Mouse (Mus musculus): Measurements from ENCODE around the gene Il10.
"Not testable (repeated sequence)": the region's sequence is repeated elsewhere in the genome, so short reads cannot be mapped to it uniquely, and the experiment has no call there.

Il10 gene

DNA sequence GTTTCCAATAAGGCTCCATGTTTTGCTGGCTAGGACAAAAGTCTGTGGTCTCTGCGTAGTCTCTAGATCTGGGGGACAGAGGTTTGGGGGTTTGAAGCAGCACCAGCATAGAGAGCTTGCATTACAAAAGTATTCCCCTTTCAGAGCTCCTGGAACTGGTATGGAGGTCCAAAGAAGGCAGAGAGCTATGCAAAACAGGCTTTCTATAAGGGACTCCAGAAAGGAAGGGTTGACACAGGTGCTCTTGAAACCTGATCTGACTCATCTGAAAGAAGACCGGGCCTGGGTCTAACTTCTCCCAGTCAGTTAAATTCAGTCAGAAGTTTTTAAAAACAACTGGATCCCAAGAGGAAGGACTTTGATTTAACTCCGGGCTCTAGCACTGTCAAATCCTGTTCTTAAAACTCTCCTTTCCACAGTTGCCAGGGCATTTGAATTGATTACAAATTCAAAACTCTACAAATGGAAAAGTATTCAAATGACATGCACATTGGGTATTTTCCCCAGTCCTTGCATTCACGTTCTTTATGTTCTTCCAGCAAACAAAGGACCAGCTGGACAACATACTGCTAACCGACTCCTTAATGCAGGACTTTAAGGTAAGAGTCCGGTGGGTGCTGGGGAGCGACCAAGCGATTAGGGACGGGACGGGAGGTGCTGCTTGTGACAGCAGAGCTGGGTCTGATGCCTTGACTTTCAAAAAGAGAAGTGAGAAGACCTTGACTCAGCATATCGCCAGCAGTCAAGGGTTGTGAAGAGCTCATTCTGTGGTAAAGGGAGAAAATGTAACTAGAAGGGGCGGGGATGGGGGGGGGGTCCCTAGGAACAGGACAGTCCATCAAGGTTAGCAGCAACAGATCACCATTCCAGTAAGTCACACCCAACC is 1.0 kb downstream of the Il10 start:
- DNase-seq (ENCODE audit: low spot score in 2 of 2): no peak

DNA sequence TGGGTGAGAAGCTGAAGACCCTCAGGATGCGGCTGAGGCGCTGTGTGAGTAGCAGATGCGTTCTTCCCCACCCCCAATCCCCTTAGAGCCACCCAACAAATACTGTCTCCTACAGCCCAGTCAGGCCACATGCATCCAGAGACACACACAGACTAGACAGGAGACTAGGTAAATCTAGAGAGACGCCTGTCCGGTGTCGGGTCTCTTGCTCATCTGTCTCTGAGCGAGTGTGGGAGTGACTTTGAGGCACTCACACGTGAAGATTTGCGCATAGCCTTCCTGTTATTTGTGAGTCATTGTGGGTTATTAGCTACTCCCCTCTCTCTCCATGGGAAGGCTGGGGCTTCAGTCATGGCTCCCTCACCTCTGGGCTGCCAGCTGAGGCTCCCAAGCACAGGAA is 1.8 kb downstream of the Il10 start:
- DNase-seq (ENCODE audit: low spot score in 2 of 2): no peak

DNA sequence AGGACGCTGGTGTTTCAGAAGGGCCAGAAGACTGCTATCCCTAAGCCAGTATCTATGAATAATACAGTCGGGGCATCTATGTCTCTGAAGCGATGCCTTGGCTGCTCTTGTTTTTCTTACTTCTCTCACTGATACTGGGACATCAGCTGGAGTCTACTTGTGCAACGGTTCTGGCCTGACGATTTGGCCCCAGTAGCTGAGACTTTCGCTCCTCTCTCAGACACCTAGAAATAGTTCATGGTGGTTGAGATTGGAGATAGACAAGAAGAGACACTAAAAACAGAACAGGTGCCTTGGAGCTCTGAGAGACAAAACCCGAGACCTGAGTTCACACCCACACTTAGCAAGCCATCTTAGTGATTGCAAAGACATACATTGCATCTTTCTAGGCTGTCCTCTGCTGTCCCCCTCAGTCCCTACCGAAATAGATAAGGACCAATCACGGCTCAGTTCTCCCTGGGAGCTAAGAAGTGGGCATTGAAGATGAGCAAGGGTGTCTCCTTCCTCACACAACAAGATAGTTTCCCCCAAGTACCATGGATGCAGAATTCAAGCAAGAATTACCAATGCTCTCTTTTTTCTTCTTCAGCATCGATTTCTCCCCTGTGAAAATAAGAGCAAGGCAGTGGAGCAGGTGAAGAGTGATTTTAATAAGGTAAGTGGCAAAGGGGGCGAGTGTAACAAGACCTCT is 2.4 kb downstream of the Il10 start:
- DNase-seq (ENCODE audit: low spot score in 2 of 2): no peak

DNA sequence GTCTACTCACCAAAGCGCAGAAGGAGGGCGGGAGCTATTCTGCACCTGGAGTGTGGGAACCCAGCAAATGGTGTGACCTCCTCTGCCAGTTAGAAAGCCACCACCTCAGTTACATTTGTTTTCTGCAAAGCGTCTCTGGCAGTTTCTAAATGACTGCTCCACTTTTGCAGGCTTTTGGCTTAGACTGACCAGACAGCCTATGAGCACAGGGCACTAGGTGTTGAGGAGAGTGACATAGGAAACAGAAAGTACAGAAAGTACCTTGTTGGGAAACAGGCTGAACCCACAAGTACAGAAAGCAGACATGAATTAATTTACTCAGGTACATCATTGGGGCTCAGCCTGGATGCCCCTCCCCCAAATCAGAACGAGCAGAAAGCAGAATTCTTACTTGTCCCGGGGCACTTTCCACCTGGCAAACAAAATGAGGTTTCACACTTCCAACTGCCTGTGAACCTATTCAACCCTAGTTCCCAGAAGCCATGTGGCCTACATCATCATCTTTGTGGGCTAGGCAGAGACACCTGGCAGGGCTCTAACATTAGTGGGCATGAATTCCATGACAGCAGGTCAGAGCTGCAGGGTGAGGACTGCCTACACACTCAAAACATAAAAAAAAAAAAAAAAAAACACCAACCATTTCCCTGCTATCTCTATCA is 3.1 kb downstream of the Il10 start:
- no peak for DNase-seq (ENCODE audit: low spot score in 2 of 2)

DNA sequence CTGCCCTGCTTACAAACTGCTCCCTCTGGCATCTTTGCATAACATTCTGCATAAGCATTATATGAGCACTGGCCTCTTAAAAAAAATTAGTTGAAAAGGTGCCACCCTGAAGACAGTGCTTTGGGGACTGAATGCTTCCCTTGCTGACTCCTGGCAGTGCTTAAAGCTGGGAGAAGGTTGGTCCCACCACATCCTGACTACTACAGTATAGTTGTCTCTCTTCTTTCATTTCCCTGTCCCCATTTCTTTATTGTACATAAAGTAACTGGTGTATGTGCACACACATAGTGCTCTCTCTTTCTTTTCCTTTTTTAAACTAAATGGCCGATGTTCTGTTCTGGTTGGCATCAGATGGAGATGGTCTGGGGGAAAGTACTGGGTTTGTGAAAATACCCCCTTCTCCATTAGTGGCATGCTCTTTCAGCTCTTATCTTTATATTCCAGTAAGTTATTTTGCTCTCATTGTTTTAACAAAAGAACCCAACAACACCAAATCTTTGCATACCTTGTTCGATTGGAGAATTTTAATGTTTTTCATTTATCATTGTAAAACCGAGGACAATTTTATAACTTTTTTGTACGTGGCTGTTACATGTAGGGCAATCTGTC is 3.7 kb downstream of the Il10 start:
- DNase-seq (ENCODE audit: low spot score in 2 of 2): not testable (repeated sequence)

DNA sequence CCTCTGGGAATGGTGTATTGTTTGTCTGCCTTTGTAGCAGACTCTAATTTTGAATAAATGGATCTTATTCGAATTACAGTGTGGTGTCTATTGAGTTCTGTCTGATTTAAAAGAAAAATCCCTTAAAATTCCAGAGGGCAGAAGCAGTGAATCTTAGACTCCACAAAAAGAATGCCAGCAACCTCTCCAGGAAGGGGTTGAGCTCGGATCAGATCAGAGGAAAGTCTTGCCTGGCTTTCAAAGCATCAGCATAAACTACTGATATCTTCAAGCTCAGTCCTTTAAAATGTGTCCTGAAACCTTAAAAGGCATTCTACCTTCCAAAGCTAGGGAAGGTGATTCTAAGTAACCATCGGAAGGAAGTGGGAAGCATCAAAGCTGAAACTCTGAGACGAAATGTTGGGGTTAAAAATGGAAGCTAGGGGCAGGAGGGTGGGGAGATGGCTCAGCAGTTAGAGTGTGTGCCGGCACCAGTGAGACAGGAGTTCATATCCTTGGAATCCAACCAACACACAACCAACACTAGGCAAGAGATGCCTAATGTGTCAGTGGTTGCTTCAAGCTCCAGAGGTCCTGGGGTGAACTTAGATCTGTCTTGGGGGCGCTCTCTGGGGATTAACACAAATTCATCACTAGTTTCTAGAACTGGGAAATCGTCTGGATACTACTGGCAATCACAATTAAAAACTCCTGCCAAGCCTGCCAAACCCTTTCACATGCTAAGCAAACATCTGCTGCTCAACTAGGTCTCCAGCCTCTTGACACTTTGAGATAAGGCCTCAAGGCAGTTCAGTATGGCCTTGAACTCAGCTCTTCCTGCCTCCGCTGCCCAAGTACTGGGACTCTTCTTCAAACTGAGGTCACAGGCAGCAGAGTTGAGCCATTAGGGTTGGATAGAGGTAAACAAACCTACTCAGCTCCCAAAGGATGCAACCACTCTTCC is 5.5 kb downstream of the Il10 start:
- DNase-seq (ENCODE audit: low spot score in 2 of 2): no peak

DNA sequence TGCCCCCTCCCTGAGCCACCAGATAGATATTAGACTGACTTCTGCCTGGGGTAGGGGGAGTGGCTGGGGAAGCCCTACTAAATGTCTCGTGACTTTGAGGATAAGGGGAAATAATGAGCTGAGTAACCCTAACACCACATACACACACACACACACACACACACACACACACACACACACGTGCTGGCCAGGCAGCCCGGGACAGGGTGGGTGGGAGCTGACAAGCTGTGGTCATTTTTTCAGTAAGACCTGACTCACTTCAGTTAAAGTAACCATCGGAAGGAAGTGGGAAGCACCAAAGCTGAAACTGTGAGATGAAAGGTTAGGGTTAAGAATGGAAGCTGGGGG is 6.2 kb downstream of the Il10 start:
- DNase-seq (ENCODE audit: low spot score in 2 of 2): no peak

DNA sequence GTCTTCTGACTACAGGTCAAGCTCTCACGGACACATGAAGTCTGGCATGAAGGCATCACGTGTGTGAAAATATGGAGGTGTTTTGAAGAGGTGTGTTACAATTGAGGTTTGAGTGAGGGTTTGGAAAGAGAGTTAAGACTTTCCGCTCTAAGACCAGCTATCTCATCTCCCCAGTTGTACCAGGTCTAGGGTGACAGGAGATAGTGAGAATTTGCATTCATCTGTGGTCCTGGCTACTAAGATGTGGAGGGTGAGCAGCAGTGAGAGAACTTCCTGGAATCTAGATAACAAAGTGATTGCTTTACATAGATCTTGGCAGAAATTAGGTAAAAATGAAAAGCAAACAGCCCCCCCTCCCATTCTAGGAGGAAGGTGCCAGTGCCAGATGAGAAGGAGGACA is 9.6 kb downstream of the Il10 start:
- no peak for DNase-seq (ENCODE audit: low spot score in 2 of 2)

DNA sequence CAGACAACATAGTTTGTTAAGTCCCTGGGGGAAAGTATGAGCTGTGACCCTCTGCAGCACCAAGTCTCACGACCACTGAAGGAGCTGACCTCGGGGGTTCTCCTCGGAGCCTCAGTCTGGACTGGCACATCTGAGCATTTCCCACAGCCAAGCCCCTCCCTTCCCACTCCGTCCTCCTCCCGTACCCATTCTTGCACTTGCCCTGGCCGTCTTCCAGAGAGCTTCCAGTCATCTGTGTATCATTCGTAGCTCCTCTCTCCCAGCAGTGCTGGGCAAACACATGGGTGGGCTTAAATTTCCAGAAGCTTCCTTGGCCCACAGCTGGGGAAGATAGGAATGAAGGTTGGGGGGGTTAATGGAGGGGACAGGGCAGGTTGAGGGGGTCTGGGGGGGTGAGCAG is 10.6 kb downstream of the Il10 start:
- DNase-seq (ENCODE audit: low spot score in 2 of 2): no peak

DNA sequence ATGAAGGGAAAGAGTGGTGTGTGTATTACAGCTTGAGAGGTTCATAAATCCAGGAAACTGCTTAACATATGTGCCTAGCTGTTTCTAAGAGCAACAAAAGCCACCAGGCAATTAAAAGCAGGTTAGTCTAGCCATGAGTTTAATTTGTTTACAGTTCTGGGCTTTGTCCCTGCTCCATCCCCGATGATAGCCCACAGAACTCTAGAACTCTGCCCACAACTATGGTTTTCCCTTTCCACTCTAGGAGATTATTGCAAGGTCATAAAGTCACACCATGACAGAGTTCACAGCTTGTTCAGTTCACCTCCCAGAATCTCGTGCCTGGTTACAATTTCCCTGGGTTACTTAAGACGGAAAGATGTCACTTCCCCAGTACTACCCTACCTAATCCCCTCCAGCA is 11.6 kb downstream of the Il10 start:
- no peak for DNase-seq (ENCODE audit: low spot score in 2 of 2)

DNA sequence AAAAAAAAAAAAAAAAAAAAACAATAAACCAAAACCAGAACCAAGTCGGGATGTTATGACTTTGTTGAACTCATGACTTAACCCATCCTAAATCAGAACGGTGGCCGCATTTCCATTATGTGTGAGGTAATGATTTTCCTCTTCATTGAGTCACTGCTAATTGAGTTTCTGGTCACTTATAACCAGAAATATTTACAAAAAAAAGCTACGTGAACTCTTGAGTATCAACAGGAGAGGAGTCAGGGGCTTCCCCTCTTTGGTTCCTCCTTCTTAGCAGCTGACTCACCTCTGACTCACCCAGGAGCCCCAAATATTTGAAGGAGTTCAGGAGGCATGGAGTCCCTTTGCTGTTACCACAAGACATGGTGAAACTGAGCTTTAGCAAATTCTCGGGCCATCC is 18.4 kb downstream of the Il10 start:
- no peak for DNase-seq (ENCODE audit: low spot score in 2 of 2)

DNA sequence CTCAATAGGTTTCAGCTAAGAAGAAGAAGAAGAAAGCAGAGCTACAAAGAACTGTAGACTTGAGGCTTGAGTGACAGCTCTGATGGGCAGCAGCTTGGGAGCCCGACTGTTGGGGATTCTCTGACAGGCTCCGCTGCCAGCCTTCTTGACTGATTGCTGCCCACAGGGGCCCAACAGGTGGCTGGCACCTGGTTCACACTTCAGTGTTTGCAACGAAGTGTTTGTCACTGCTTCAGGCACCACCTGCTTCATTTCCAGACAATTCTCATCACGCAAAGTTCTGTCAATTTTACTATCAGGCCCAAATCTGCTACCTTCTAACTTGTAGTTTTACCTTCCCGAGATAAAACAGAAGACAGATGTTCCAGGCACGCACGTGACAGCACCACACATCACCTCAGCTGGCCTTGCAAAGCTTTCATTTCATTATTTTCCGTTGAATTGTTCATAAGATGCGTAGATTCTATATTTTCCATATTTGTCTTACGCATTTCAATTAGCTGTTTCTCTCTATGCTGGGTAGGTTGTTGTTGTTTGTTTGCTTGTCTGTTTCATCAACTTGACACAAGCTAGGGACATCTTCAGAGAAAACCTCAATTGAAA is 18.9 kb downstream of the Il10 start:
- DNase-seq (ENCODE audit: low spot score in 2 of 2): no peak

DNA sequence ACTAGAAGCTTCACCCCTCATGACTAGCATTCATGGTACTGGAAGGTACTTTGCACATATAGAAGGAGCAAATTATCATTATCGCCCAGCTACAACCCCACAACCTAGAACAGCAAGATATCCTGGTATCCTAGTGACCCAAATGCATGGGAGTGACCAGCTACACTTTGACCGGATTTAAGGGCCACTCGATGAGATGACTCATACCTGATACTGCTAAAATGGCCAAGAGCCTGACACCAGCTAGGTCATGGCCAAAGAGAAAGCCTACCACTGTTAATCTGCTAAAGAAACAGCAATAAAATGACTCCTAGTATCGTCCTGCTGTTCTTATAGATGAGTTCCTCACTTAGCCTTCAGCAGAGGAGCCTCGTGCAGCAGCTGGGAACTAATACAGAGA is 19.8 kb downstream of the Il10 start:
- no peak for DNase-seq (ENCODE audit: low spot score in 2 of 2)

DNA sequence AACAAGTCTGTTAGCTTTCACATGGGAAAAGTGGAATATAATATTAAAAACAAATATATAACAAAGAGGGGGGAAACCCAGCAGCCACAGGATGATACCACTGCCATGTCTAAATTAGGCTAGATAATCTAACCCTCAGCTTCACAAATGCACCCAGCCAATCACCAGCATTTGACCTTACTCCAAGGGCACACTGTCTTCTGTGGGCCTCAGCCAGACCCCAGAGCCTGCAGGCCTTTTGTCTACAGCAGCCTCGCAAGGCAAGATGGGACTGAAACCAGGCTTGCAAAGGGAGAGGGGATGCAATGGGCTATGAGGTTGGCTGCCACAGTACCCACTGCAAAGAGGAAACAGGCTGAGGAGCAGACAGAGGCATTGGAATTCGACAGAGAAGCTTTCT is 22.6 kb downstream of the Il10 start:
- DNase-seq (ENCODE audit: low spot score in 2 of 2): no peak

DNA sequence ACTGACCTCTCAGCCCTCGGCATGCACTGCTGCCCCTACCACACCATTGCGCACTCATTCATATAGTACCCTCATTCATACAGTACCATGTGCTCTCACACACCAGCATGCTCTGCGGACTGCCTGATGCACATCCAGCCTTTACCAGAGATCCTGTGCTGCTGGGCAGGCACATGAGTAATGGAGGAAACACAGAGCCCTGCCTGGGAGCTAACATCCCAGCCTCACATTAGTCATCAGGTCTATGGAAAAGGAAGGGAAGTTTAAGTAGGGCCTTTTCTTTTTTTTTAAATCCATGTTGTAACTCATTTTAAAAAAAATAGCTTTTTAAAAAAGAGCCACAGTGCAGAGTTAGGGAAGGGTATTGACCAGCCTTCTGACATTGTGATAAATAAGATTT is 23.1 kb downstream of the Il10 start:
- no peak for DNase-seq (ENCODE audit: low spot score in 2 of 2)

DNA sequence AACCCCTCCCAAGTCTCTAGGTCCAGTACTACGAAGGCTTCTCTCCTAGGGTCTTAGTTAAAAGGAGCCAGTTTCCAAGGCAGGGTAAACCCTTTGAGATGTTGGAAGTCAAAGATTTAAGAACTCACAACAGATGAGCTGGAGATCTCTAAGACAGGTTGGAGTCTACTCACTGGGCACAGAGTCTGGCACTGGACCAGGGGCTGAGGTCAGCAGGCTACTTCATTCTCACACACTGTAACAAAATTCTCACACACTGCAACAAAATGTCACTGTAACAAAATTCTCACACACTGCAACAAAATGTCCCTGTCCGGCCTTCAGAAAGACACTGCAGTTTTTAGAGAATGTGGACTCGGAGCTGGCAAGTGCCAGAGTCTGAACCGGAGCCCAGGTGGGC is 24.0 kb downstream of the Il10 start:
- no peak for DNase-seq (ENCODE audit: low spot score in 2 of 2)

DNA sequence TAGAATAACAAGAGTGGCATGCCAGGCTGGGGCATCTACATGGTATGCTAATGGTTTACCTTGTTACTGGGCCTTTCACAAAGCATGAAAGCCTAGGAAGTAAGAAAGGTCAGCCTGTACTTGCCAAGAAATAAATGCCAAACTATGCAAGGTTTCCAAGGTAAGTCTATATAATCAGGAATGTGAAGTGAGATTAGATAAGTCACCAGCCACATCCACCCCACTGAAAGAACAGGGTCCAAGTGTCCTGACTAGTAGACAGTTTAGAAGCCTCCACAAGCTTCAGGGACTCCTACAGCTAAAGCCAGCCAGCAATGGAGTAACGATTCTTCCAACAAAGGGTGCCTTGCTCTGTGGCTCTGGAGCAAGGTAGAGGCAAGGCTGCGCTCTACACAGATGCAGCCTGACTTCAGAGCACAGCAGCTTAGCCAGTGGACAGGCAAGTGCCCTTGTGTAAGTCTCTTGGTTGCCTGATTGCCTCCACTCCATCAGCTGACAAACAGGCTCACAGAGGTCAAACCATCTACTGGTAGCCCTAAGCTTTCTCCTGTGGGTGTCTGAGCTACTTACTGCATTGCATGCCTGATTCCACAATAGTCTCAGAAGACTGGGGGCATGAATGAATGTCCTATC is 26.2 kb downstream of the Il10 start:
- no peak for DNase-seq (ENCODE audit: low spot score in 2 of 2)

DNA sequence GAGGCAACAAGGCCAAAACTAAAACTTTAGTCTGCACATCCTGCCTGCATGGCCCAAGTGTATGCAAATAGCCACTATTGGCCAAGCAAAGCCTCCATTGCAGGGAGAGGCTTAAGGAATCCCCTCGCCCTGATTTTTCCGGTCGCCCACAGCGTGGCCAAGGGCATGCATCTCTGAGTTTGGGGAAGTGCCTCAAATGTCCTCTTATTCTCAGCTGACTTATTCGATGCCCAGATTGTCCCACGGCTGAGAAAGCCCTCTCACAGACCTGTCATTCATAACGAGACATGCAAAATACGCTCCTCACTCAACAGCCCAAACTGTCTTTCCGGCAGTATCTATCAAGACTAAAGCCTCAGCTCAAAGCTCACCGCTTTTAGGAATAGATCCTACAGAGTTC is 27.0 kb downstream of the Il10 start:
- no peak for DNase-seq (ENCODE audit: low spot score in 2 of 2)

DNA sequence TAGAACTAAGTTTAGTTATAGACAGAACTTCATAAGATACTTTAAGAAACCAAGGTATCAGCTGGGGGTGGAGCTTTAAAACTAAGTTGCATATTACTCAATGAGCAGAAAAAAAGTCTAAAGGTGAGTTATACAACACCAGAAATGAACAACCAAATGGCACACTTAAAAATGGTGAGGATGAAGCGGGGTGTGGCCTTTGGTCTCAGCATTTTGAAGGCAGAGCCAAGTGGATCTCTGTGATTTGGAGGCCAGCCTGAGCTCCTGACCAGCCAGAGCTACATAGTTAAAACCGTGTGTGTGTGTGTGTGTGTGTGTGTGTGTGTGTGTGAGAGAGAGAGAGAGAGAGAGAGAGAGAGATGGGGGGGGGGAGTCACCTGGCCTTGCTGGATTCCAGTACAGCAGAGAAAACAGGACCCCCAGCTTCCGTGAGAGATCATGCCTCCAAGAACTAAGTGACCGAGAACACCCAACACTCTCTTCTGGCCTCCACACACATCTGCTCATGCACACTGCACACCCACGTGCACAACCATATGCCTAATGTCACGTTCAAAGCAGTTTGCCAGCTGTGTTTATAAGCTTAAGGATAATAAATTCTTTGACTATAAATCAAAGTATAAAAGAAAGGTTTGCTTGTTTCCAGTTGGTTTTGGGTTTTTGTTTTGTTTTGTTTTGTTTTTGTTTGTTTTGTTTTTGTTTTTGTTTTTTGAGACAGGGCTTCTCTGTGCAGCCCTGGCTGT is 28.6 kb downstream of the Il10 start:
- DNase-seq (ENCODE audit: low spot score in 2 of 2): no peak

DNA sequence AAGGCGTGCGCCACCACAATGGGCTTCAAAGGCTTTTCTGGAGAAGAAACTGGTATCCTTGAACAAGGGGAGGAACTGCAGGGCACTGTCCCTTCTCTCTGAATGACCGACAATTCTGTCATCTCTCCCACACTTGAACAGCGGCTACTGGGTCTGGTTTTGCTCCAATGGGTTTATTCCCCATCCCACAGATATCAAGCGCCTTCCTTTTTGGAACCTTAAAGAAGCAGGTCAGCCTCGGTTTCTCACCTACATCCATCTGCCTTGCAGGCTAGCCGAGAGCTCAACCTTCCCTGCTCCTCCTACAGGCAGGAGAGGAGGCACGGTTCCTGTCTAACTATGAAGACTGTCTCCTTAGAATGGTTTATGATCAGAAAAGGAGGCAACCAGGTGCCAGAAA is 29.3 kb downstream of the Il10 start:
- no peak for DNase-seq (ENCODE audit: low spot score in 2 of 2)
